Mouse (Mus musculus) yolk sac, embryonic 10.5 days (tissue): ENCODE data around the gene Traf4.
"Not testable (repeated sequence)": the region's sequence is repeated elsewhere in the genome, so short reads cannot be mapped to it uniquely, and the experiment has no call there.

Experiments used
- DNase-seq: peaks from one replicate; pipeline ENCODE4 v3.0.0-alpha.2; 2017; ENCODE audit warnings: low spot score

Traf4 gene

DNA sequence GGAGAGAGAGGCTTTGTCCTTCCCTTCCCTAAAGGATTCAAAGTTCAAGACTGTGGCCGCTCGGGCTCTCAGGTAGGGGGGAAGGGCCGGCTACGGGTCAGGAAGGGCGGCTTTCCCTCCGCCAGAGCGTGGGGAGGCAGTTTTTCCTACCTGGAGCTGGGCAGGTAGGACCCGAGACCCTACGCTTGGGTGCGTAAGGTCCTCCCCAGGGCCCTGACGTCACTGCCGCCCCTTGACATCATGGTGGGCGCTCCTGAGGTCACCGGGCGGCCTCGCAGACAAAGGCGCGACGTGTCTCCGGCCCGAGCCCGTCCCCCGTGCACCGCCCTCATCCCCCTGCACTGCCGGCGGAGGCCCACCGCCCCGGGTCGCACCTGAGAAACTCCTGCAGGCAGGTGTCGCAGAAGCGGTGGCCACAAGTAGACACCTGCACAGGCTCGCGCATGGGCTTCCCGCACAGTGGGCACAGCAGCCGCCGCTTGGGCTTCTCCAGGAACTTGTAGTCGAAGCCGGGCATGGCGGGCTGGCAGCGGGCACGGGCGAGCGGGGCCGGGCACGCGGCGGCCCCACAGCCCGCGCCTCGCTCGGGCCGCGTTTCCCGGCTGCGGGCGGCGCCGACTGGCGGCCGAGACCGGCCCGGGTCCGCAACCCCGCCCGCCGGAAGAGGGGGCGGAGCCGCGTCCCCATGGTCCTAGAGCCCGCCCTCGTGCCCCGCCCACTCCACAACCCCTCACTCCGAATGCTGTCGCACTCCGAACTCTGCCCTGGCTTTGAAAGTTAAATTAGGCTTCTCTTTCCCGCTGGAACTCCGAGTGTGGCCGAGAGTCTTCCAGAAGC, at the start of gene Traf4:
TSS of gene Traf4 (minus strand) at position 666 of the 837 bp plus-strand sequence.
- DNase-seq, result peak; percentile 88

DNA sequence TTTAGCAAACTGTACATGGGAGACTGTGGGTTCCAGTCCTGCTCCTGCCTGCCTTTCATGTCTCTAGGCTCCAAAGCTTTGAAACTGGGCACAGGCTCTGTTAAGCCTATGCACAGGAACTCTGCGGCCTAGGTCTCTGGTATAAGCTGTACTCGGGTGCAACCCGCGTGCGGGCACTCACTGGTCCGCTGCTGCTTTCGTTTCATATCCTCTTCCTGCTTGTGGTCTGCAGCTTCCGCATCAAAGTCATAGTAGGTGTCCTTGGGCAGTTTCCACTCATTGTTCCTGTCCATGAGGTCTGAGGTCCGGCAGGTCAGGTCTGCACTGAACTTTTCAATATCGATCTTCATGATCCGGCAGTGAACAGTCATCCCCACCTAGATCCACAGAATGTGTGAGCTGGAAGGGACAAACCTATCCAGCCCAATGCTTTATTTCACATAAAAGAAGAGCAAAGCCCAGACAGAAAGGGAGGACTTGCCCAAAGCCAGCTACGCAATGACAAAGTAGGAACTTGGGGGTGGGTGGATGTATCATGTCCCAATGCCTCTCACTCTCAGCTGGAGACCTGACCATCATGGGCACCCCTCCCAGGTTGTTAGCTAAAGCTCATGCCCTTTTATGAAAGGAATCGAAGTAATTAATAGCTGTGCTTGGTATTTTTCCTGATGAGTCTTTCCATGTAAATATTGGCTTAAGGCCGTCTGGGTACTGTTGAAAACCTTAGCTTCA, 47.9 kb upstream of the Traf4 start:
- DNase-seq, result no peak

- DNase-seq, result no peak
Measured at GRCm38 (mm10) chr11:78211513-78211912, 46.1 kb upstream of the Traf4 start.

DNA sequence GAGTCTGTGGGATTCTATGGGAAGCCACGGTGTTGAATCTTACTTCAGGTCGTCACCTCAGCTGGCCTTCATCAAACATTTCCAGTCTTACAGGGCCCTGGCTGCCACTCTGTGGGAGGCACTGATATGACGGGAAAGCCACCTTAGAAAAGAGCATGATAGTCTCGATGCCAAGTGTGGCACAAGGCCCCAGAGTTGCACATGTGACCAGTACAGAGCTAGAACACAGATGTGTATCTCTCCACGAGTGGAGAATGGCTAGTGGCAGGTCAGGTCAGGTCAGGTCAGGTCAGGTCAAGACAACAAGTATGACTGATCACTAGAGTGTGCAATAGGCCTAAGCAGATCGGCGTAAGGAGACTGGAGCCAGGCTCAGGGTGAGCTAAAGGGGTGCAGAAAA, 45.2 kb upstream of the Traf4 start:
- no peak for DNase-seq

DNA sequence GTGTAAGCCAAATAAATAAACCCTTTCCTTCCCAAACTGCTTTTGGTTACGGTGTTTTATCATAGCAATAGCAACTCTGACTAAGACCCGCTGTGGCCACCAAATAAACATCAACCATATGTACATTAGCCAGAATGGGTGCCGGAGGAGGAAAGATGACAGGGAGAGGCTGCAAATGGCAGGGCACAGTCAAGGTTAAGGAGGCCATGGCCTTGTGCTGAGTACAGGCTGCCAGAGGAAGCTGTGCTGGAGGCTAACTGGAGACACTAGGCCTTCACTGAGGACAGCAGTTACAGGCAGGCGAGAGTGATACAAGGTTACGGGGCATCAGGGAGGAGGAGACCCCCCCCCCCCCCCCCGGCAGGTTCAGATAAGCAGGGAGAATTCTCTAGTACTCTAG, 44.5 kb upstream of the Traf4 start:
- DNase-seq, result no peak

DNA sequence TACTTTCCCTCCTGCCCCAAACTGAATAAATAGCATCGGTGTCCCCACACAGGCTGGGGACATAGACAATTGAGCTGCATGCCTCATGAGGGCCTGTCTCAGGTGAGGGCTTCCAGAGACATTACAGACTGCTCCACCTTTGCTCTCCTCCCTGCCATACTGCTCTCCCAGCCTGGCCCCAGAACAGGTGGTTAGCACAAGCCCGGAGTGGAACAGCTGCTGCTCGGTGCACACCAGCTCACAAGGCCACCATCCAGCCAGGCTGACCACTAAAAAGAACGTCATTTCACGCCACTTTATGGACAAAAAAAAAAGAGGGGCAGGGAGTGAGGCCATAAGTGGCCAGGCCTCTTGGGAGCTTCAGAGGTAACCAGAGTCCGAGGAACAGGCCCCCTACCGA, 41.8 kb upstream of the Traf4 start:
- DNase-seq, result no peak

DNA sequence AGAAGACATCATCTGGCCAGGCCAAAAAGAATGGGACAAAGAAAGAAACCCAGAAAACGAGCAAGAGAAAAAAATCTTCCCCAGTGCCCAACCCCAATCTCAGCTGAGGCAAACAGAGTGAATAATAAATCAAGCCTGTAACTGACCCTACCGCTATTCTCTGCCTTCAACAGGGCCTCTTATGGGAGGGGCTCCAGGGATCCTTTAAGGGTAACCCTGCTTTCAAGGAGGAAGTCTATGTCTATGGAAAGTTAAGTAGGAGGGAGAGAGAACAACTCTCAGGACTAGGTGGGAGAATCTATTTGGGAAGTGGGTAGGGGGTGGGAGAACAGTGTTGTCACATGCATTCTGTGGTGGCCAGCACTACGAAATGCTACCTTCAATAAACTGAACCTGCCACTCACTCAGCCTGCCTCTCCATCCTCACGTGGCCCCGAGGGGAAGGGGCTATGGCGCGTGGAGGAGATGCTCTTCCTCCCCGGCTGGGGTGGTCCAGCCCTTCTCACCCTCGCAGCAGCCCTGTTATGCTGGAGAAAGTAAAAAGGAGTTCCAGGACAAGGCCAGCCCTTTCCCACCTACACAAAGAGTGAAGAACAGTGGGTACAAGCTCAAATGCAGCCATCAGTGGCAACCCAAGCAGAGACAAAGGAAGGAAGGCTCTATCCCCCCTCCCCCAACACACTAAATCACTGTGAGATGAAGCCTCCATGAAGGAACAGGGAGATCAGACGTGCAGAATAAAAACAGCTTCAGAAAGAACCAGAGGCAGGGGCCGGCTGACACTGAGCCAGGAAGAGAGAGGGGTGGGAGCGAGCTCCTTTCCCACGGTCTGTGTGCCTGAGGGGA, 40.2 kb upstream of the Traf4 start:
- no peak for DNase-seq

- DNase-seq, result no peak
Measured at GRCm38 (mm10) chr11:78204287-78204686, 38.9 kb upstream of the Traf4 start.

GRCm38 (mm10) chr11:78202372-78202771, 37.0 kb upstream of the Traf4 start:
- no peak for DNase-seq

DNA sequence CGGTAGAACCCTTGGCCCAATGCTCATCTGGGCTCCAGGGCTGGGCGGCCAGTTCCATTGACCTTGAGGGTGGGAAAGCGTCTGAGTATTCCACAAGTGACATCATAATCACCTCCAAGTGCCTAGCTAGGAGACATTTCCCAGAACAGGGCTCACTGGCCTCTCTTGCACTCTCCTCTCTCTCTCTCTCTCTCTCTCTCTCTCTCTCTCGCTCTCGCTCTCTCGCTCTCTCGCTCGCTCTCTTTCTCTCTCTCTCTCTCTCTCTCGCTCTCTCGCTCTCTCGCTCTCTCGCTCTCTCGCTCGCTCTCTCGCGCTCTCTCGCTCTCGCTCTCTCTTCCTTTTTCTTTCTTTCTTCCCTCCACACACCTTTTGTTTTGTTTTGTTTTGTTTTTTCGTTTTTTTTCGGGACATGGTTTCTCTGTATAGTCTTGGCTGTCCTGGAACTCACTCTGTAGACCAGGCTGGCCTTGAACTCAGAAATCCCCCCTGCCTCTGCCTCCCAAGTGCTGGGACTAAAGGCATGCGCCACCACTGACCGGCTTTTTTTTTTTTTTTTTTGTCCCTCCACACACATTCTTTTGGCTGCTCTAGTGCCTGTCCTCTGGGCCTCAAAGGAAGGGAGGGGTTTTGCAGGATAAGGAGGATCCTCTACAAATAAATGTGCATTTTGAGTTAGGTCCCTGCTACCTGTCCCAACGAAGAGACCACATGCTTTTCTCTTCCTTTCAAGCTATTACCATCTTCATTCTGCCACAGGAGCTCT, 29.9 kb upstream of the Traf4 start:
- no peak for DNase-seq

GRCm38 (mm10) chr11:78194411-78195100, 29.2 kb upstream of the Traf4 start:
- DNase-seq, result peak; percentile 89

- no peak for DNase-seq
Measured at GRCm38 (mm10) chr11:78193113-78193512, 27.7 kb upstream of the Traf4 start, which contains the start of gene Proca1. Gene Proca1 (plus strand): TSS chr11:78193392.

DNA sequence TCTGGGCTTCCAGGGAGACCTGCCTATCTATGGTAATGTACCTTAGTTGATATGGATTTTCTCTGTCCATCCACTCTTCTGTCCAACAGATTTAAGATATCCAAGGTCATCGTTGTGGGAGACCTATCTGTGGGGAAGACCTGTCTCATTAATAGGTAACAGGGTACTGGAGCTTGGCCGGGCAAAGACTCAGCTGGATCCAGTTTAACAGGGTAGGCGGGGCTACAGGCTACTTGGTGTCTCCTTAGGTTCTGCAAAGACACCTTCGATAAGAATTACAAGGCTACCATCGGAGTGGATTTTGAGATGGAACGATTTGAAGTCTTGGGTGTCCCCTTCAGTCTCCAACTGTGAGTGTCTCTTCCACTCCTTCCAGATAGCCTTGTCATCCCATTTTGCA, 24.7 kb upstream of the Traf4 start:
- DNase-seq, result no peak

GRCm38 (mm10) chr11:78189234-78190040, 24.0 kb upstream of the Traf4 start:
- DNase-seq, result peak; percentile 83

DNA sequence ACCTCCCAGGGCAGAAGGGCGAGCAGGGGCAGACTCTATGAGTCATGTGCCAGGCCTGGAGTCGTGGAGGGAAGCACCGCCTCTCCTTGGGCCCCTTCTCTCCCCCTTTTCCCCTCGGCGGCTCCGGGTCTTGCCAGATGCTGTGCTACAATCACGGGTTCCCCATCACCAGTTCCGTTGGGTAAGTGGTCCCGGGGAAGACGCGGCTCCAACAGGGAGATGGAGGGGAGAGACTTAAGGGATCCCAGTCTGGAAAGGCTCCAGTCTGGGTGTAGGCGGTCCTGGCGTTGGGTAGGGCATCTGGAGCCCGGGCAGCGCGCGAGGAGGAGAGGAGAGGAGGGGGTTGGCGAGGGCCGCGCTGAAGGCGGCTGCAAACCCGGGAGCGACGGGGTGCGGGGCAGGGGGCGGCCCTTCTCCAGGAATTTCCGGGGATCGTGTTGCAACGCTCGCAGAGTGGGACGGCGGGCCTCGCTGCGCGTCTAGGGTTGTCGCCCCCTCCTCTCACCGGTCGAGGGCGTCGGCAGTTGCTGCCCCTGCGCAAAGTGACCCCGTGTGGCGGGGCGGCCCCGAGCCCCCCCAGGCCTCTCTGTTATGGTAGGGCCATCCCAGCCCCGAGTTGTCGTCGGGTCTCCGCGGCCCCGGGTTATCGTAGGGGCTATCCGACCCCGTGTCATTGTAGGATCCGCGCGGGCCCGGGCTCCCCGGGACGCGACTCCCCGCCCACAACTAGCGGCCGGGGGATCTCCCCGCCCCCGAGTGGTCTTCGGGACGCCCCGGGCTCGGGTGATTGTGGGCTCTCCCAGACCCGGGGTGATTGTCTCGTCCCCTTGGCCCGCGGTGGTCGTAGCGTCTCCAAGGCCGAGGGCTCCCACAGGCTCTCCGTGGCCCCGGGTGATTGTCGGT, 23.2 kb upstream of the Traf4 start, which contains the start of gene Rab34:
TSS of gene Rab34 (plus strand) at position 100 of the 903 bp plus-strand sequence.
- peak; percentile 88 for DNase-seq

DNA sequence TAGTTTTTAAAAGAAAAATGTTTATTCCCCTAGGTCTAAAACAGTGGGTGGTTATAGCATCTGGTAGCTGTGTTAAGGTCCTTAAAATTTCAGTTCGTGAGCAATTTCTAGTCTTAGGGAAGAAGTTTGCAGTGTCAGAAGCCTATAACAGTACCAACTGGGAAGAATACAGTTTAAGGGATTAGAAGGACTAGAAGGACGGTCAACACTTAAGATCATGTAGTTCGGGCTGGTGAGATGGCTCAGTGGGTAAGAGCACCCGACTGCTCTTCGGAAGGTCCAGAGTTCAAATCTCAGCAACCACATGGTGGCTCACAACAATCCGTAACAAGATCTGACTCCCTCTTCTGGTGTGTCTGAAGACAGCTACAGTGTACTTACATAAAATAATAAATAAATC, 19.3 kb upstream of the Traf4 start:
- not testable (repeated sequence) for DNase-seq

GRCm38 (mm10) chr11:78183884-78184514, 18.6 kb upstream of the Traf4 start:
- DNase-seq, result no peak
